Mouse (Mus musculus) liver, adult 2 months (tissue): ENCODE data around the gene Iqcf1.

Source experiments
- CTCF ChIP-seq: fragments of 200-500 bp; IDR thresholded peaks from 2 replicates; pipeline ENCODE4 v1.5.1; 2011; ENCODE audit warnings: low read depth, low read length, control low read depth
- POLR2A ChIP-seq: fragments of 200-500 bp; IDR thresholded peaks from 2 replicates; pipeline ENCODE4 v1.6.1; 2011; ENCODE audit warnings: low read length, control low read depth; ENCODE audit not compliant: insufficient read depth; ENCODE audit errors: extremely low read depth

GRCm38 (mm10) chr9:106469317-106469716, 30.4 kb upstream of the Iqcf1 start:
- TF ChIP-seq POLR2A = no peak
- peak; percentile 56 for TF ChIP-seq CTCF
